Mouse (Mus musculus): ENCODE results near the gene Emc9. TPM values are rescaled to one million over a fixed set of nuclear protein-coding genes. Genes with fewer than 3 reads are reported as not detected.

Emc9 gene
- polyA plus RNA-seq, 1 experiment from 2014 or later, result 32.9 TPM

- no peak overlapping the region for H3K4me2 ChIP-seq
- no peaks in the 10 kb centered on the region for H3K9me3 ChIP-seq
- no peak overlapping the region for H3K4me3 ChIP-seq
- no peak for ATAC-seq (replicated peaks)
- H3K9ac ChIP-seq, result no peak overlapping the region
- peaks cover 9% of the 10 kb centered on the region for H3K4me1 ChIP-seq
- H3K27ac ChIP-seq, result no peak overlapping the region
- H3K36me3 ChIP-seq (replicated peaks), result no peaks in the 10 kb centered on the region
- no peaks in the 10 kb centered on the region for H3K27me3 ChIP-seq (replicated peaks)
Observed at GRCm38 (mm10) chr14:55554635-55555034, 30.5 kb downstream of the Emc9 start.

DNA sequence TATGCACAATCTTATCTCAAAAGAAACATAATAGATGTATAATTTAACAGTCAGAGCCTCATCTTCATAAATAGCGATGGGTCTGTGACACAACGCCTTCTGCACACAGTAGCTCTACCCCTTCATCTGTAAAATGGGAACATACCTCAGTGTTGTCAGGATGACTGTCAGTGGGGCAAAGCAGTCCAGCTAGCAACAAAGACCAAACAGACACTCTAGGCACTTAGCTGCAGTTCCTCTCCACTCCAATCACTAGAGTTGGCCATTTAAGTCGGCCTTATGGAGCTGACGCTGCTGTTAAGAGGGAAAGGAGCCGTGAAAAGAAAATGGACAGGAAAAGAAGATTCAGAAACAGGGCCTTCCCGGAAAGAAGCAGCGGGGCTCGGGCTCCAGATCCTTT lies 33.3 kb downstream of the Emc9 start:
- no peaks in the 10 kb centered on the region for H3K27me3 ChIP-seq (replicated peaks)
- no peak overlapping the region for H3K4me2 ChIP-seq
- ATAC-seq (replicated peaks), result no peak
- no peak overlapping the region for H3K27ac ChIP-seq
- H3K9ac ChIP-seq, result no peak overlapping the region
- H3K9me3 ChIP-seq, result no peaks in the 10 kb centered on the region
- no peak overlapping the region for H3K4me3 ChIP-seq
- 0 out of 2 replicates have a peak, but pooled peaks cover 12% of the 10 kb centered on the region for H3K36me3 ChIP-seq (replicated peaks)
- 83% methylated on average over 8 of the region's 8 CpGs for WGBS
- H3K4me1 ChIP-seq, result peaks cover under 1% of the 10 kb centered on the region; the same call in 1 of the 2 replicates

DNA sequence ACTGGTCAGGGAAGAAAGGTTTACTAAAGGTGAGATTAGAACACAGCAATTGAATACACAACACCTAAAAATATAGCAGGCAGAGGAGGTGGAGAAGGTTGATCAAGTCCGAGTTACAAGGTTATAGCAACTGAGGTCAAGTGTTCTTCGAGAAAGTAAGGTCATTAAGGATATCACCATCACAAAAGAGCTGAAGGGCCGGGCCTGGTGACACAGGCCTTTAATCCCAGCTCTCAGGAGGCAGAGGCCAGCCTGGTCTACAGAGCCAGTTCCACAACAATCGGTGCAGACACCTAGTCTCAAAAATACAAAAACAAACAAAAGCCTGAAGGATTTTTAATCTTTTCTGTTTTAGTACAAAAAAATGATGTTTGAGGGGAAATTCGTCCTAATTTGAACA lies 33.8 kb downstream of the Emc9 start:
- H3K27ac ChIP-seq, result no peak overlapping the region
- H3K4me1 ChIP-seq, result no peaks in the 10 kb centered on the region
- H3K9ac ChIP-seq, result no peak overlapping the region
- H3K4me2 ChIP-seq, result no peak overlapping the region
- no peak overlapping the region for H3K4me3 ChIP-seq
- 0 out of 2 replicates have a peak, but pooled peaks cover 12% of the 10 kb centered on the region for H3K36me3 ChIP-seq (replicated peaks)
- no peak for ATAC-seq (replicated peaks)
- WGBS, result 63% methylated on average over 5 of the region's 5 CpGs
- H3K27me3 ChIP-seq (replicated peaks), result no peaks in the 10 kb centered on the region
- H3K9me3 ChIP-seq, result no peaks in the 10 kb centered on the region

- H3K4me3 ChIP-seq, result no peak overlapping the region
- H3K4me1 ChIP-seq, result no peaks in the 10 kb centered on the region
- H3K36me3 ChIP-seq (replicated peaks), result 0 out of 2 replicates have a peak, but pooled peaks cover 16% of the 10 kb centered on the region
- no peak overlapping the region for H3K4me2 ChIP-seq
- ATAC-seq (replicated peaks), result no peak
- WGBS, result 79% methylated on average over 6 of the region's 6 CpGs
- no peak overlapping the region for H3K9ac ChIP-seq
- no peaks in the 10 kb centered on the region for H3K9me3 ChIP-seq
- no peak overlapping the region for H3K27ac ChIP-seq
- H3K27me3 ChIP-seq (replicated peaks), result no peaks in the 10 kb centered on the region
Observed at GRCm38 (mm10) chr14:55550191-55550590, 34.9 kb downstream of the Emc9 start.

- Histone ChIP-seq H3K4me1 (peaks cover 20% of the 10 kb centered on the region), H3K9me3 (no peaks in the 10 kb centered on the region), H3K4me2 (no peak overlapping the region), H3K36me3 (replicated peaks) (peaks cover 16% of the 10 kb centered on the region; the same call in 1 of the 2 replicates), H3K9ac (no peak overlapping the region), H3K4me3 (no peak overlapping the region), H3K27ac (no peak overlapping the region), H3K27me3 (replicated peaks) (no peaks in the 10 kb centered on the region)
- WGBS, result 74% methylated on average over 9 of the region's 9 CpGs
- no peak for ATAC-seq (replicated peaks)
Observed at GRCm38 (mm10) chr14:55544334-55544733, 40.8 kb downstream of the Emc9 start.

DNA sequence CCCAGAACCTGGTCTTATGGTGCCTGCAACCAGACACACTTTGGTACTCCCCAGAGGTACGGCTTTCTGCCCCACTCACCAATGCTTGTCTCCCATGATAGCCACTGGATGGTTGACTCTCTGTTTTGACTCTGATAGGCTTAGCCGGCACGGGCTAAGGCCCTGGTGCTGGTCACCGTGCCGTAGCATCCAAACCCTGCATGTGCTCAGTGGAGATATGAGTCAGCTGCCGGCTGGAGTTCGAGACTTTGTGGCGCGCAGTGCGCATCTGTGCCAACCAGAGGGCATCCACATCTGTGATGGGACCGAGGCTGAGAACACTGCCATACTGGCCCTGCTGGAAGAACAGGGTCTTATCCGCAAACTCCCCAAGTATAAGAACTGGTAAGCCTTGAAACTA lies 42.8 kb downstream of the Emc9 start:
- peaks cover 3% of the 10 kb centered on the region; the same call in 1 of the 2 replicates for H3K36me3 ChIP-seq (replicated peaks)
- no peak overlapping the region for H3K27ac ChIP-seq
- H3K4me1 ChIP-seq, result peaks cover 20% of the 10 kb centered on the region
- no peaks in the 10 kb centered on the region for H3K9me3 ChIP-seq
- no peaks in the 10 kb centered on the region for H3K27me3 ChIP-seq (replicated peaks)
- H3K4me2 ChIP-seq, result no peak overlapping the region
- no peak overlapping the region for H3K9ac ChIP-seq
- WGBS, result 95% methylated on average over 12 of the region's 12 CpGs
- no peak overlapping the region for H3K4me3 ChIP-seq
- ATAC-seq (replicated peaks), result no peak

DNA sequence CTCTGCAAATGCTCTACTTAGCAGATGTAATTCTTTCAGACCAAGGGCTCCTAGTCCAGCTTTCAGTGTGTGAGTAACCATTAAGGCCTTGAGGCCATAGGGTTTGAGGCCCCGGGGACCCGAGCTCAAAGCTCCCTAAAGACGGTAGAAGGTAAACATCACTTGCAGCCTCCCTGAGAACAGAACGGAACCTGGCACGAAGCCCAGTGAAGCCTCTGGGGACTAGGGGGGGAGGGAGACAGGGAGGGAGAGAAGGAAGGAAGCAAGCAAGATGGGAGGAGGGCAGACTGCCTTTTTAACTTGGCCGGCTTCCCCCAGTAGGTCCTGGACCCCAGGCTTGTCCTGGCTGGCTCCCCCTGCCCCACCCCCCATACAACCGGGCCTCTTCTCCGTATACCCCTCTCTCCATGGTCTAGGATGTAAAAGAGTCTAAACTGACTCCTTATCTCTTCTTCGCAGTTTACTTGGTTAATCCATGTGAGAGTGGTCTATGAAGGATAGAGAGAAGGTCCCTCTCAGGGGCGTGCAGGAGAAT lies 44.2 kb downstream of the Emc9 start:
- ATAC-seq (replicated peaks), result peak; percentile 60

GRCm38 (mm10) chr14:55540067-55540786 lies 44.9 kb downstream of the Emc9 start, which contains the start of gene Pck2:
Gene Pck2, plus strand, starts transcription at chr14:55540266.
- 1% methylated on average over 32 of the region's 32 CpGs for WGBS
- Histone ChIP-seq H3K4me1 (peaks cover 20% of the 10 kb centered on the region), H3K9me3 (no peaks in the 10 kb centered on the region), H3K36me3 (replicated peaks) (no peaks in the 10 kb centered on the region; the same call in 1 of the 2 replicates), H3K4me3 (peak within 1 kb of the TSS; percentile 52), H3K27me3 (replicated peaks) (no peaks in the 10 kb centered on the region), H3K27ac (peak within 1 kb of the TSS; percentile 89), H3K4me2 (peak within 1 kb of the TSS; percentile 92), H3K9ac (peak within 1 kb of the TSS; percentile 79)
- peak; percentile 89 for ATAC-seq (replicated peaks)

More for the DNA sequence above, 44.2 kb downstream of the Emc9 start:
- no peaks in the 10 kb centered on the region for H3K27me3 ChIP-seq (replicated peaks)
- peak overlapping the region; percentile 89 for H3K27ac ChIP-seq
- WGBS, result 4% methylated on average over 10 of the region's 10 CpGs
- peak overlapping the region; percentile 92 for H3K4me2 ChIP-seq
- peak overlapping the region; percentile 79 for H3K9ac ChIP-seq
- H3K9me3 ChIP-seq, result no peaks in the 10 kb centered on the region
- H3K36me3 ChIP-seq (replicated peaks), result peaks cover 3% of the 10 kb centered on the region; the same call in 1 of the 2 replicates
- peak overlapping the region; percentile 52 for H3K4me3 ChIP-seq
- peaks cover 20% of the 10 kb centered on the region for H3K4me1 ChIP-seq

GRCm38 (mm10) chr14:55536116-55536745 lies 48.9 kb downstream of the Emc9 start:
- no peak for ATAC-seq (replicated peaks)

More at GRCm38 (mm10) chr14:55536116-55536745, 48.9 kb downstream of the Emc9 start:
- no peak overlapping the region for H3K27ac ChIP-seq
- H3K9ac ChIP-seq, result no peak overlapping the region
- H3K4me2 ChIP-seq, result no peak overlapping the region
- H3K36me3 ChIP-seq (replicated peaks), result no peaks in the 10 kb centered on the region
- no peaks in the 10 kb centered on the region for H3K27me3 ChIP-seq (replicated peaks)
- no peak overlapping the region for H3K4me3 ChIP-seq
- no peaks in the 10 kb centered on the region for H3K9me3 ChIP-seq
- peaks cover 16% of the 10 kb centered on the region for H3K4me1 ChIP-seq
- 61% methylated on average over 6 of the region's 6 CpGs for WGBS

Other genes starting within 250 kb of the Emc9 start
- 20.8 and 21.6 TPM in 2 replicates for gene Dhrs4, start 106.5 kb downstream of the Emc9 start, polyA plus RNA-seq (2015; fragmentation: Nextera tagmentation; extraction: Ambion mirVana)
- 32.4 and 36.1 TPM in 2 replicates for gene Carmil3, start 94.7 kb downstream of the Emc9 start, polyA plus RNA-seq (2015; fragmentation: Nextera tagmentation; extraction: Ambion mirVana)
- 1.9 and 2.1 TPM in 2 replicates for gene Cpne6, start 74.9 kb downstream of the Emc9 start, polyA plus RNA-seq (2015; fragmentation: Nextera tagmentation; extraction: Ambion mirVana)
- 0.15 and 0.17 TPM in 2 replicates for gene Nrl, start 60.3 kb downstream of the Emc9 start, polyA plus RNA-seq (2015; fragmentation: Nextera tagmentation; extraction: Ambion mirVana)
- 25.4 and 28.0 TPM in 2 replicates for gene Pck2, start 45.0 kb downstream of the Emc9 start, polyA plus RNA-seq (2015; fragmentation: Nextera tagmentation; extraction: Ambion mirVana)
- gene Dcaf11, start 25.3 kb downstream of the Emc9 start, polyA plus RNA-seq (2015; fragmentation: Nextera tagmentation; extraction: Ambion mirVana), result 129 and 135 TPM in 2 replicates
- 1.4 TPM in 1 of 2 replicates, not detected in the other for gene A730061H03Rik, start 24.9 kb downstream of the Emc9 start, polyA plus RNA-seq (2015; fragmentation: Nextera tagmentation; extraction: Ambion mirVana)
- gene Fitm1, start 9.7 kb downstream of the Emc9 start, polyA plus RNA-seq (2015; fragmentation: Nextera tagmentation; extraction: Ambion mirVana), result 0.23 TPM in 1 of 2 replicates, not detected in the other
- 215 and 217 TPM in 2 replicates for gene Psme1, start 7.2 kb downstream of the Emc9 start, polyA plus RNA-seq (2015; fragmentation: Nextera tagmentation; extraction: Ambion mirVana)
- 150 and 184 TPM in 2 replicates for gene Psme2, start 5.8 kb upstream of the Emc9 start, polyA plus RNA-seq (2015; fragmentation: Nextera tagmentation; extraction: Ambion mirVana)
- 23.0 and 24.2 TPM in 2 replicates for gene Rnf31, start 6.4 kb upstream of the Emc9 start, polyA plus RNA-seq (2015; fragmentation: Nextera tagmentation; extraction: Ambion mirVana)
- gene Irf9, start 18.3 kb upstream of the Emc9 start, polyA plus RNA-seq (2015; fragmentation: Nextera tagmentation; extraction: Ambion mirVana), result 10.0 and 13.5 TPM in 2 replicates
- 6.5 and 6.6 TPM in 2 replicates for gene Rec8, start 32.7 kb upstream of the Emc9 start, polyA plus RNA-seq (2015; fragmentation: Nextera tagmentation; extraction: Ambion mirVana)
- 116 and 121 TPM in 2 replicates for gene Ipo4, start 50.7 kb upstream of the Emc9 start, polyA plus RNA-seq (2015; fragmentation: Nextera tagmentation; extraction: Ambion mirVana)
- 0.79 and 1.1 TPM in 2 replicates for gene Gm49378, start 52.6 kb upstream of the Emc9 start, polyA plus RNA-seq (2015; fragmentation: Nextera tagmentation; extraction: Ambion mirVana)
- 63.0 and 65.0 TPM in 2 replicates for gene Tm9sf1, start 58.5 kb upstream of the Emc9 start, polyA plus RNA-seq (2015; fragmentation: Nextera tagmentation; extraction: Ambion mirVana)
- 0.41 and 0.43 TPM in 2 replicates for gene Tssk4, start 64.9 kb upstream of the Emc9 start, polyA plus RNA-seq (2015; fragmentation: Nextera tagmentation; extraction: Ambion mirVana)
- gene Mdp1, start 75.2 kb upstream of the Emc9 start, polyA plus RNA-seq (2015; fragmentation: Nextera tagmentation; extraction: Ambion mirVana), result 77.1 and 79.5 TPM in 2 replicates
- gene Gmpr2, start 86.6 kb upstream of the Emc9 start, polyA plus RNA-seq (2015; fragmentation: Nextera tagmentation; extraction: Ambion mirVana), result 42.8 and 43.1 TPM in 2 replicates
- 531 and 550 TPM in 2 replicates for gene Nedd8, start 86.8 kb upstream of the Emc9 start, polyA plus RNA-seq (2015; fragmentation: Nextera tagmentation; extraction: Ambion mirVana)
- 25.6 TPM in 2 replicates for gene Tinf2, start 96.5 kb upstream of the Emc9 start, polyA plus RNA-seq (2015; fragmentation: Nextera tagmentation; extraction: Ambion mirVana)
- gene Tgm1, start 128.6 kb upstream of the Emc9 start, polyA plus RNA-seq (2015; fragmentation: Nextera tagmentation; extraction: Ambion mirVana), result 0.20 and 0.27 TPM in 2 replicates
- 56.7 and 61.4 TPM in 2 replicates for gene Rabggta, start 137.0 kb upstream of the Emc9 start, polyA plus RNA-seq (2015; fragmentation: Nextera tagmentation; extraction: Ambion mirVana)
- 61.6 and 68.7 TPM in 2 replicates for gene Dhrs1, start 160.4 kb upstream of the Emc9 start, polyA plus RNA-seq (2015; fragmentation: Nextera tagmentation; extraction: Ambion mirVana)
- gene Nop9, start 160.4 kb upstream of the Emc9 start, polyA plus RNA-seq (2015; fragmentation: Nextera tagmentation; extraction: Ambion mirVana), result 28.7 and 31.8 TPM in 2 replicates
- 0.25 and 0.66 TPM in 2 replicates for gene Cideb, start 173.2 kb upstream of the Emc9 start, polyA plus RNA-seq (2015; fragmentation: Nextera tagmentation; extraction: Ambion mirVana)
- 0.67 and 0.70 TPM in 2 replicates for gene Ltb4r2, start 176.1 kb upstream of the Emc9 start, polyA plus RNA-seq (2015; fragmentation: Nextera tagmentation; extraction: Ambion mirVana)
- 0.41 and 0.59 TPM in 2 replicates for gene Ltb4r1, start 180.7 kb upstream of the Emc9 start, polyA plus RNA-seq (2015; fragmentation: Nextera tagmentation; extraction: Ambion mirVana)
- 5.7 and 6.2 TPM in 2 replicates for gene Adcy4, start 198.8 kb upstream of the Emc9 start, polyA plus RNA-seq (2015; fragmentation: Nextera tagmentation; extraction: Ambion mirVana)
- 2.3 and 2.7 TPM in 2 replicates for gene Ripk3, start 203.6 kb upstream of the Emc9 start, polyA plus RNA-seq (2015; fragmentation: Nextera tagmentation; extraction: Ambion mirVana)
- 8.4 and 10.8 TPM in 2 replicates for gene Nfatc4, start 237.8 kb upstream of the Emc9 start, polyA plus RNA-seq (2015; fragmentation: Nextera tagmentation; extraction: Ambion mirVana)